Mouse (Mus musculus) gastrocnemius, postnatal 14 days (tissue): ENCODE measurements around the gene Bcl3. TPM values are rescaled to one million over a fixed set of nuclear protein-coding genes. Genes with fewer than 3 reads are reported as not detected.
"Not testable (repeated sequence)": the region's sequence is repeated elsewhere in the genome, so short reads cannot be mapped to it uniquely, and the experiment has no call there.

Source experiments
- DNase-seq: peaks from one replicate; pipeline ENCODE4 v3.0.0; 2021; ENCODE audit warnings: mixed read lengths
- intact Hi-C: fragments of 180-260 bp; cut with DNase I; formaldehyde crosslinking; loops from one replicate; pipeline ENCODE4 v1.15.1; 2025; ENCODE audit warnings: low total_unique reads
- total RNA-seq, 2 experiments: library from RNA; stranded (reverse); gene quantifications; 2 replicates each; pipeline ENCODE4 v1.2.3; 2021

Gene Bcl3
- total RNA-seq, 2 experiments from 2014 or later, result 3.2 to 4.1 TPM

GRCm38 (mm10) chr7:19813161-19813560, 9.4 kb downstream of the Bcl3 start:
- intact Hi-C loops, result no loop called here
- DNase-seq, result no peak

- DNase-seq, result peak; percentile 61
These were observed 11.5 kb downstream of the Bcl3 start for GRCm38 (mm10) chr7:19811114-19811513.

GRCm38 (mm10) chr7:19809369-19809768, 13.2 kb downstream of the Bcl3 start:
- no peak for DNase-seq
- intact Hi-C loops, result no loop called here

More at GRCm38 (mm10) chr7:19811114-19811513, 11.5 kb downstream of the Bcl3 start:
- intact Hi-C loops, result no loop called here

- intact Hi-C loops, result no loop called here
- DNase-seq, result no peak
These were observed 16.1 kb downstream of the Bcl3 start for GRCm38 (mm10) chr7:19806356-19806969.

GRCm38 (mm10) chr7:19802995-19803394, 19.6 kb downstream of the Bcl3 start:
- intact Hi-C loops, result loop anchor here (2.0 kb wide), 1 partner anchor 40 kb away; no protein-coding TSS in a partner anchor

GRCm38 (mm10) chr7:19800764-19801163, 21.8 kb downstream of the Bcl3 start:
- intact Hi-C loops, result no loop called here
- DNase-seq, result peak; percentile 47

More at GRCm38 (mm10) chr7:19802995-19803394, 19.6 kb downstream of the Bcl3 start:
- DNase-seq, result peak; percentile 52

GRCm38 (mm10) chr7:19796697-19797588, 25.6 kb downstream of the Bcl3 start, which contains the start of gene Cblc:
Gene Cblc, minus strand, starts transcription at chr7:19796809.
- peak; percentile 81 for DNase-seq
- intact Hi-C loops, result loop anchor here (2.0 kb wide), 1 partner anchor 52 kb away; no protein-coding TSS in a partner anchor

GRCm38 (mm10) chr7:19796254-19796653, 26.3 kb downstream of the Bcl3 start:
- no peak for DNase-seq
- intact Hi-C loops, result loop anchor here (2.0 kb wide), 1 partner anchor 53 kb away; no protein-coding TSS in a partner anchor

GRCm38 (mm10) chr7:19795236-19795635, 27.3 kb downstream of the Bcl3 start:
- no peak for DNase-seq
- intact Hi-C loops, result no loop called here

- intact Hi-C loops, result no loop called here
- DNase-seq, result no peak
These were observed 29.6 kb downstream of the Bcl3 start for GRCm38 (mm10) chr7:19792701-19793630.

GRCm38 (mm10) chr7:19791504-19791903, 31.1 kb downstream of the Bcl3 start:
- intact Hi-C loops, DNase-seq: not testable (repeated sequence)

GRCm38 (mm10) chr7:19789904-19790347, 32.6 kb downstream of the Bcl3 start:
- peak; percentile 90 for DNase-seq
- intact Hi-C loops, result loop anchor here (5.0 kb wide), 1 partner anchor 38 kb away; the partner anchor contains the start of gene Nectin2

- intact Hi-C loops, result loop anchor here (5.0 kb wide), 1 partner anchor 34 kb away; the partner anchor contains the start of gene Nectin2
- no peak for DNase-seq
These were observed 36.6 kb downstream of the Bcl3 start for GRCm38 (mm10) chr7:19785874-19786458.

GRCm38 (mm10) chr7:19784764-19785535, 37.6 kb downstream of the Bcl3 start:
- intact Hi-C loops, result loop anchor here (5.0 kb wide), 1 partner anchor 33 kb away; the partner anchor contains the start of gene Nectin2
- DNase-seq, result no peak

GRCm38 (mm10) chr7:19783630-19784029, 38.9 kb downstream of the Bcl3 start:
- intact Hi-C loops, result no loop called here
- DNase-seq, result peak; percentile 80

- peak; percentile 34 for DNase-seq
- intact Hi-C loops, result no loop called here
These were observed 39.9 kb downstream of the Bcl3 start for GRCm38 (mm10) chr7:19782645-19783044.

- intact Hi-C loops, result no loop called here
- DNase-seq, result no peak
These were observed 40.8 kb downstream of the Bcl3 start for GRCm38 (mm10) chr7:19781741-19782140.

GRCm38 (mm10) chr7:19779903-19780302, 42.7 kb downstream of the Bcl3 start:
- intact Hi-C loops, result no loop called here
- DNase-seq, result no peak
